ENCODE assay signal across 22 mouse cellular contexts in the genomic region with DNA sequence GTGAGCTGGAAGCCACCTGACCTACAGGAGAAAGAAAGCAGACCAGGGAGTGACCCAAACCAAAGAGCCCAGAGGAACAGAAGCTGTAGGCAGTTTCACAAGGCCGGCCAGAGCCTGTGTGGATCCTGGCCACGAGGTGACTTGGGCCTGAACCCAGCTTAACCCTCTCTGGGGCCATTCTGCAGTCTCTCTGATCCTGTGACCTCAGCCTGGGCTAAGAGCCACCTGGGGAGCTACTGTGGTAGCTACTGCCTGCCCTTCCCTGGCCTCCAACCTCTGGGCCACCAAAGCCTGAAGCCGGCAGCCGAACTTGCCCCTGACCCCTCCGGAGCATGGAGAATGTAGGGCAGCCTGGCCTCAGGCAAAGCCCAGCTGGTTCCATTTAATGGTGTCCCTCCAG. TPM values are rescaled to one million over a fixed set of nuclear protein-coding genes. Genes with fewer than 3 reads are reported as not detected.
A peak's percentile ranks its signal among the peaks of the same experiment; 100 is the strongest.
DNase-seq lines count a peak whose midpoint lies in the region; ATAC-seq and TF ChIP-seq lines count a peak whose summit lies in the region.
"Had no signal": no experiment of that assay in that cellular context is flagged by ENCODE, and none has a peak within 500 bp of the region (broad histone marks: within the 10 kb centered on the region; RNA-seq: fewer than 3 reads in every experiment).

No protein-coding gene starts in this region.

- no peak overlapping the region for H3K9ac ChIP-seq in liver, adult 2 months (ENCODE audit: low read depth, low read length)
- no peak overlapping the region for H3K9ac ChIP-seq in liver, embryonic 11.5 days (ENCODE audit: low read depth, low read length)
- H3K9ac ChIP-seq in limb, embryonic 12.5 days (replicated peaks): 0 out of 2 replicates have a peak overlapping the region, but pooled peaks have one; percentile 6
- H3K9ac ChIP-seq in forebrain, embryonic 16.5 days (replicated peaks; ENCODE audit: low read depth, low read length): no peak overlapping the region
- H3K9ac ChIP-seq: embryonic facial prominence, embryonic 12.5 days; forebrain, embryonic 12.5 days; heart, embryonic 13.5 days; hindbrain, embryonic 12.5 days had no signal

- no peaks in the 10 kb centered on the region for H3K36me3 ChIP-seq in liver, adult 2 months (ENCODE audit: control insufficient read depth, insufficient read depth, low read length)
- H3K36me3 ChIP-seq in liver, embryonic 11.5 days (ENCODE audit: control insufficient read depth, insufficient read depth, low read length): no peaks in the 10 kb centered on the region
- H3K36me3 ChIP-seq in limb, embryonic 12.5 days: no peaks in the 10 kb centered on the region
- no peaks in the 10 kb centered on the region for H3K36me3 ChIP-seq in forebrain, embryonic 16.5 days (ENCODE audit: control insufficient read depth, insufficient read depth)
- H3K36me3 ChIP-seq: embryonic facial prominence, embryonic 12.5 days; forebrain, embryonic 12.5 days; heart, embryonic 13.5 days; hindbrain, embryonic 12.5 days had no signal

- TF ChIP-seq POLR2A in liver, adult 2 months (IDR thresholded peaks at IDR 0.05; ENCODE audit: extremely low read depth, insufficient read depth, low read length): no peak

- TF ChIP-seq CTCF in liver, adult 2 months (IDR thresholded peaks at IDR 0.05; ENCODE audit: low read depth, low read length): no peak

- no peak overlapping the region for H3K27ac ChIP-seq in liver, adult 2 months (replicated peaks; ENCODE audit: insufficient read depth, low read depth, low read length)
- no peak overlapping the region for H3K27ac ChIP-seq in liver, embryonic 11.5 days (ENCODE audit: low read depth, low read length)
- no peak overlapping the region for H3K27ac ChIP-seq in limb, embryonic 12.5 days
- no peak overlapping the region for H3K27ac ChIP-seq in forebrain, embryonic 16.5 days (ENCODE audit: low read length)
- H3K27ac ChIP-seq: embryonic facial prominence, embryonic 12.5 days; forebrain, embryonic 12.5 days; heart, embryonic 13.5 days; hindbrain, embryonic 12.5 days had no signal

- ATAC-seq in liver, embryonic 11.5 days (replicated peaks; ENCODE audit: low FRiP score): no peak
- ATAC-seq in limb, embryonic 12.5 days (ENCODE audit: insufficient number of reproducible peaks, insufficient read depth, low FRiP score, low TSS enrichment, low read depth): no peak
- ATAC-seq in forebrain, embryonic 16.5 days: no peak
- ATAC-seq: hindbrain, embryonic 16.5 days; inflammation-experienced regulatory T-cells, adult 6 months; intestine, postnatal 0 days had no signal

- H3K27me3 ChIP-seq in liver, adult 2 months (ENCODE audit: control insufficient read depth, insufficient read depth, low read length): no peaks in the 10 kb centered on the region
- 0 out of 2 replicates have a peak, but pooled peaks cover 2% of the 10 kb centered on the region for H3K27me3 ChIP-seq in liver, embryonic 11.5 days (replicated peaks; ENCODE audit: control insufficient read depth, insufficient read depth, low read length)
- H3K27me3 ChIP-seq in limb, embryonic 12.5 days: no peaks in the 10 kb centered on the region
- no peaks in the 10 kb centered on the region for H3K27me3 ChIP-seq in forebrain, embryonic 16.5 days (replicated peaks; ENCODE audit: control insufficient read depth, insufficient read depth, low read length)
- H3K27me3 ChIP-seq: embryonic facial prominence, embryonic 12.5 days; forebrain, embryonic 12.5 days; heart, embryonic 13.5 days; hindbrain, embryonic 12.5 days had no signal

- no peaks in the 10 kb centered on the region for H3K4me1 ChIP-seq in liver, adult 2 months (ENCODE audit: control insufficient read depth, insufficient read depth, low read length)
- H3K4me1 ChIP-seq in liver, embryonic 11.5 days (replicated peaks; ENCODE audit: control insufficient read depth, insufficient read depth, low read length): no peaks in the 10 kb centered on the region
- no peaks in the 10 kb centered on the region for H3K4me1 ChIP-seq in limb, embryonic 12.5 days (replicated peaks)
- no peaks in the 10 kb centered on the region for H3K4me1 ChIP-seq in forebrain, embryonic 16.5 days (replicated peaks; ENCODE audit: control insufficient read depth, insufficient read depth, low read length)
- H3K4me1 ChIP-seq: embryonic facial prominence, embryonic 12.5 days; forebrain, embryonic 12.5 days; heart, embryonic 13.5 days had no signal

- peak; percentile 29 for DNase-seq in adrenal gland, adult 8-10 months
- DNase-seq in adrenal gland, adult 18-20 months (ENCODE audit: low spot score in 2 of 2): no peak
- peak; percentile 23 for DNase-seq in liver, adult 2 months (ENCODE audit: extremely low read depth, low read depth, low spot score)
- DNase-seq in liver, embryonic 11.5 days (ENCODE audit: low spot score): no peak
- peak; percentile 28 for DNase-seq in adrenal gland, postnatal 25 days
- no peak for DNase-seq in layer of hippocampus, adult 9-10 months (ENCODE audit: low spot score)
- DNase-seq: cerebellum, adult 2 months; embryo, embryonic 11 days; gastrocnemius, postnatal 36 days; heart, adult 11 months; heart, postnatal 36 days had no signal

- H3K4me3 ChIP-seq in liver, adult 2 months (ENCODE audit: insufficient read depth, low read depth, low read length): no peak overlapping the region
- H3K4me3 ChIP-seq in liver, embryonic 11.5 days (ENCODE audit: low read depth, low read length): no peak overlapping the region
- no peak overlapping the region for H3K4me3 ChIP-seq in limb, embryonic 12.5 days (replicated peaks)
- H3K4me3 ChIP-seq in forebrain, embryonic 16.5 days (replicated peaks; ENCODE audit: low read length): no peak overlapping the region
- H3K4me3 ChIP-seq: embryonic facial prominence, embryonic 12.5 days; forebrain, embryonic 12.5 days; heart, embryonic 13.5 days; hindbrain, embryonic 12.5 days had no signal

- 72% methylated on average over 5 of the region's 5 CpGs for WGBS in liver, adult 2 months
- WGBS in liver, embryonic 11.5 days: 81% methylated on average over 5 of the region's 5 CpGs
- WGBS in limb, embryonic 12.5 days: 51% methylated on average over 5 of the region's 5 CpGs
- 77% methylated on average over 5 of the region's 5 CpGs for WGBS in forebrain, embryonic 16.5 days

- H3K4me2 ChIP-seq in liver, embryonic 11.5 days: no peak overlapping the region
- H3K4me2 ChIP-seq in limb, embryonic 12.5 days: no peak overlapping the region
- H3K4me2 ChIP-seq in forebrain, embryonic 16.5 days (ENCODE audit: low read length): no peak overlapping the region
- H3K4me2 ChIP-seq: embryonic facial prominence, embryonic 12.5 days; forebrain, embryonic 12.5 days; heart, embryonic 13.5 days; hindbrain, embryonic 12.5 days had no signal

- H3K9me3 ChIP-seq in liver, embryonic 11.5 days (ENCODE audit: control insufficient read depth, low read length): no peaks in the 10 kb centered on the region
- H3K9me3 ChIP-seq in limb, embryonic 12.5 days: no peaks in the 10 kb centered on the region
- no peaks in the 10 kb centered on the region for H3K9me3 ChIP-seq in forebrain, embryonic 16.5 days (ENCODE audit: control insufficient read depth, low read length)
- H3K9me3 ChIP-seq: embryonic facial prominence, embryonic 12.5 days; forebrain, embryonic 12.5 days; heart, embryonic 13.5 days; hindbrain, embryonic 12.5 days had no signal

- H3K79me2 ChIP-seq in liver, adult 2 months (ENCODE audit: control insufficient read depth, insufficient read depth, low read length): no peaks in the 10 kb centered on the region

RNA-seq across cellular contexts. Expression of a gene that starts 7.6 kb away (rescaled TPM):
- 1 to 10 TPM; 2.6 to 3.9 (median 3.2) TPM for total RNA-seq in adrenal gland, adult 8-10 months (2022)
- total RNA-seq in adrenal gland, adult 18-20 months (2021): 1 to 10 TPM in 1 of 2 experiments, under 1 TPM in 1; 0.80 to 1.4 TPM
- total RNA-seq in liver, adult 2 months (2014; rRNA removed): 0.07 TPM in 1 of 2 replicates, not detected in the other
- polyA plus RNA-seq in liver, adult 2 months (2012; rRNA removed): not detected in 2 replicates
- polyA plus RNA-seq in liver, embryonic 11.5 days (2014; fragmentation: Nextera tagmentation; extraction: Ambion mirVana): 0.12 and 0.18 TPM in 2 replicates
- total RNA-seq in adrenal gland, postnatal 25 days (2021): 3.1 and 4.8 TPM in 2 replicates
- polyA plus RNA-seq in limb, embryonic 12.5 days (2016; fragmentation: Nextera tagmentation; extraction: Ambion mirVana): 0.58 and 0.59 TPM in 2 replicates
- polyA plus RNA-seq in forebrain, embryonic 16.5 days (2015; fragmentation: Nextera tagmentation; extraction: Ambion mirVana): 3.0 and 4.0 TPM in 2 replicates
- total RNA-seq: MEL had no signal
- polyA plus RNA-seq: C2C12 had no signal

RNA-seq across cellular contexts. Expression of a gene that starts 27.5 kb away (rescaled TPM):
- 10 to 100 TPM; 14.7 to 23.4 (median 20.9) TPM for total RNA-seq in adrenal gland, adult 8-10 months (2022)
- total RNA-seq in adrenal gland, adult 18-20 months (2021): 10 to 100 TPM; 16.8 to 29.5 TPM
- total RNA-seq in liver, adult 2 months (2014; rRNA removed): 5.7 and 8.1 TPM in 2 replicates
- polyA plus RNA-seq in liver, adult 2 months (2012; rRNA removed): 16.5 and 21.4 TPM in 2 replicates
- 667 and 675 TPM in 2 replicates for polyA plus RNA-seq in liver, embryonic 11.5 days (2014; fragmentation: Nextera tagmentation; extraction: Ambion mirVana)
- 14.3 and 15.5 TPM in 2 replicates for total RNA-seq in adrenal gland, postnatal 25 days (2021)
- polyA plus RNA-seq in limb, embryonic 12.5 days (2016; fragmentation: Nextera tagmentation; extraction: Ambion mirVana): 324 and 334 TPM in 2 replicates
- 107 and 113 TPM in 2 replicates for polyA plus RNA-seq in forebrain, embryonic 16.5 days (2015; fragmentation: Nextera tagmentation; extraction: Ambion mirVana)

RNA-seq across cellular contexts. Expression of a gene that starts 36.8 kb away (rescaled TPM):
- 10 to 100 TPM; 22.9 to 29.4 (median 23.4) TPM for total RNA-seq in adrenal gland, adult 8-10 months (2022)
- total RNA-seq in adrenal gland, adult 18-20 months (2021): 10 to 100 TPM; 20.1 to 21.7 TPM
- 4.5 and 4.9 TPM in 2 replicates for total RNA-seq in liver, adult 2 months (2014; rRNA removed)
- 11.3 and 12.9 TPM in 2 replicates for polyA plus RNA-seq in liver, adult 2 months (2012; rRNA removed)
- 23.6 and 28.4 TPM in 2 replicates for polyA plus RNA-seq in liver, embryonic 11.5 days (2014; fragmentation: Nextera tagmentation; extraction: Ambion mirVana)
- total RNA-seq in adrenal gland, postnatal 25 days (2021): 12.7 and 27.6 TPM in 2 replicates
- 14.9 and 16.6 TPM in 2 replicates for polyA plus RNA-seq in limb, embryonic 12.5 days (2016; fragmentation: Nextera tagmentation; extraction: Ambion mirVana)
- polyA plus RNA-seq in forebrain, embryonic 16.5 days (2015; fragmentation: Nextera tagmentation; extraction: Ambion mirVana): 31.9 and 49.8 TPM in 2 replicates

Comparison
In these comparisons a context has a peak if more than half of its experiments do, and no peak if none do; other contexts are left out.
1. DNase-seq: peak in adrenal gland, adult 8-10 months (single experiment), liver, adult 2 months (single experiment) and adrenal gland, postnatal 25 days (single experiment); none in adrenal gland, adult 18-20 months (0 of 2), liver, embryonic 11.5 days (single experiment) and layer of hippocampus, adult 9-10 months (single experiment).